In the genomic region with DNA sequence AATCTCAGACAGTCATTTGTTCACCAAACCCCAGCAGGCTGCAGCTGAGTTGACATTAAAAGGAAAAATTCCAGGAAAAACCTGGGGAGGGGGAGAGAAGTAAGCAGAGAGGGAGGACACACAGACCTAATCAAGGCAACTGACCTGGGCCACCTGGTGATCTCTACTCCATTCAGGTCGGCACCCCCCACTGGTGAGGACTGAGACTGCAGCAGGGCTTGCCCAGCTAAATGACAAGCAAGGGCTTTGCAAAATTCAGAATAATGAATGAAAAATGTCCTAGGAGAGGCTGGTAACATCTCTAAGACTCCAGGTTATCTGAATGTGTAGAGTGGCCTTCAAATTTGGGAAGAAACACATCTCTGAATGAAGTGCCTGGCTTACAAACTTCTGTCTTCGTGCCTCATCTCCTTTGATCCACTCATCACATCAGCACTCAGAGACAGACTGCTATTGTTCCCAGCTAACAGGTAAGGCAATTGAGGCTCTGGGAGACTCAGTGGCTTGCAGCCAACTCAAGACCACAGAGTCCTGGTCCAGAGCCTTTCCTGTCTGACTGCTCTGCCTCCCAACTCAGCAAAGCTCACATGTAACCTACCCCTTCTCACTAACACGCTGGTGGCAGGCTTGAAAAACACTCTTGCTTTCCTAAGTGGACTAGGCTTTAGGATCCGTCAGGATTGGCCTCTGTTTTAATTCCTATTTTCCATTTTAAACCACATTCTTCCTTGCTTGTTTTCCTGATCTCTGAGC, we compare ENCODE assay signal across 9 mouse cellular contexts.
A peak's percentile ranks its signal among the peaks of the same experiment; 100 is the strongest.
DNase-seq lines count a peak whose midpoint lies in the region; ATAC-seq and TF ChIP-seq lines count a peak whose summit lies in the region.
"Had no signal": no experiment of that assay in that cellular context is flagged by ENCODE, and none has a peak within 500 bp of the region (broad histone marks: within the 10 kb centered on the region; RNA-seq: fewer than 3 reads in every experiment).

No protein-coding gene starts in this region.

- no peaks in the 10 kb centered on the region for H3K9me3 ChIP-seq in kidney, postnatal 0 days (replicated peaks; ENCODE audit: low read length)
- H3K9me3 ChIP-seq in kidney, embryonic 15.5 days (replicated peaks), result no peaks in the 10 kb centered on the region
- H3K9me3 ChIP-seq: liver, embryonic 13.5 days had no signal

- no peak for DNase-seq in kidney, postnatal 0 days (ENCODE audit: low spot score)
- DNase-seq in CD4-positive, CD25-positive, alpha-beta regulatory T cell, adult 2 months (ENCODE audit: low read depth, low spot score), result peak; percentile 59
- DNase-seq in Muller cell, postnatal 12 days (ENCODE audit: inconsistent ontology term), result peak; percentile 46
- no peak for DNase-seq in ovary, postnatal 10 days (ENCODE audit: low spot score)
- no peak for DNase-seq in right cerebral cortex, postnatal 4 days
- DNase-seq in gastrocnemius, postnatal 4 days (ENCODE audit: low spot score in 2 of 2), result no peak
- DNase-seq: liver, embryonic 13.5 days had no signal

- ATAC-seq in kidney, postnatal 0 days (replicated peaks; ENCODE audit: low FRiP score, low read depth), result no peak
- ATAC-seq in kidney, embryonic 15.5 days (replicated peaks; ENCODE audit: low FRiP score), result no peak
- peak; percentile 35 for ATAC-seq in inflammation-experienced regulatory T-cells, adult 6 months

- H3K4me3 ChIP-seq in kidney, postnatal 0 days (replicated peaks; ENCODE audit: low read depth, low read length), result no peak overlapping the region
- H3K4me3 ChIP-seq in kidney, embryonic 15.5 days (replicated peaks), result no peak overlapping the region
- H3K4me3 ChIP-seq: liver, embryonic 13.5 days had no signal

- no peak overlapping the region for H3K4me2 ChIP-seq in kidney, postnatal 0 days (ENCODE audit: low read length)
- H3K4me2 ChIP-seq in kidney, embryonic 15.5 days, result no peak overlapping the region
- H3K4me2 ChIP-seq: liver, embryonic 13.5 days had no signal

- no peaks in the 10 kb centered on the region for H3K36me3 ChIP-seq in kidney, postnatal 0 days (ENCODE audit: insufficient read depth, low read length)
- H3K36me3 ChIP-seq in kidney, embryonic 15.5 days, result no peaks in the 10 kb centered on the region
- H3K36me3 ChIP-seq: liver, embryonic 13.5 days had no signal

- 30% methylated on average over 4 of the region's 4 CpGs for WGBS in kidney, postnatal 0 days
- WGBS in kidney, embryonic 15.5 days, result 30% methylated on average over 4 of the region's 4 CpGs

- TF ChIP-seq CTCF in kidney, postnatal 0 days (IDR thresholded peaks at IDR 0.05; ENCODE audit: low read depth), result peak; percentile 44; the same call in 1 of the 2 replicates

- H3K4me1 ChIP-seq in kidney, postnatal 0 days (replicated peaks; ENCODE audit: insufficient read depth, low read length), result no peaks in the 10 kb centered on the region
- 0 out of 2 replicates have a peak, but pooled peaks cover 7% of the 10 kb centered on the region for H3K4me1 ChIP-seq in kidney, embryonic 15.5 days
- H3K4me1 ChIP-seq: liver, embryonic 13.5 days had no signal

- H3K27me3 ChIP-seq in kidney, postnatal 0 days (ENCODE audit: insufficient read depth, low read length), result no peaks in the 10 kb centered on the region
- no peaks in the 10 kb centered on the region for H3K27me3 ChIP-seq in kidney, embryonic 15.5 days
- H3K27me3 ChIP-seq: liver, embryonic 13.5 days had no signal

- H3K27ac ChIP-seq in kidney, postnatal 0 days, result no peak overlapping the region
- no peak overlapping the region for H3K27ac ChIP-seq in kidney, embryonic 15.5 days
- H3K27ac ChIP-seq: liver, embryonic 13.5 days had no signal

- no peak overlapping the region for H3K9ac ChIP-seq in kidney, postnatal 0 days (ENCODE audit: low read depth, low read length)
- no peak overlapping the region for H3K9ac ChIP-seq in kidney, embryonic 15.5 days
- H3K9ac ChIP-seq: liver, embryonic 13.5 days had no signal

Comparison
In these comparisons a context has a peak if more than half of its experiments do, and no peak if none do; other contexts are left out.
1. DNase-seq: peak in CD4-positive, CD25-positive, alpha-beta regulatory T cell, adult 2 months (single experiment) and Muller cell, postnatal 12 days (single experiment); none in kidney, postnatal 0 days (single experiment), ovary, postnatal 10 days (single experiment), right cerebral cortex, postnatal 4 days (single experiment) and gastrocnemius, postnatal 4 days (0 of 2).